In genomic region chr5:120136236-120136675, GRCm38 (mm10) we compare ENCODE assay signal across 12 mouse cellular contexts. TPM values are rescaled to one million over a fixed set of nuclear protein-coding genes. Genes with fewer than 3 reads are reported as not detected.
DNase-seq lines count a peak whose midpoint lies in the region; ATAC-seq lines count a peak whose summit lies in the region.
"Had no signal": no experiment of that assay in that cellular context is flagged by ENCODE, and none has a peak within 500 bp of the region (broad histone marks: within the 10 kb centered on the region; RNA-seq: fewer than 3 reads in every experiment).

No protein-coding gene starts in this region.

- peaks cover 45% of the 10 kb centered on the region for H3K4me1 ChIP-seq in heart, embryonic 13.5 days
- H3K4me1 ChIP-seq in liver, embryonic 12.5 days, result peaks cover 85% of the 10 kb centered on the region
- H3K4me1 ChIP-seq in neural tube, embryonic 13.5 days (replicated peaks), result peaks cover 9% of the 10 kb centered on the region
- H3K4me1 ChIP-seq: limb, embryonic 12.5 days had no signal

- H3K36me3 ChIP-seq in heart, embryonic 13.5 days, result peaks cover 49% of the 10 kb centered on the region
- H3K36me3 ChIP-seq in liver, embryonic 12.5 days, result peaks cover 63% of the 10 kb centered on the region
- H3K36me3 ChIP-seq in neural tube, embryonic 13.5 days, result peaks cover 34% of the 10 kb centered on the region

- H3K9ac ChIP-seq in heart, embryonic 13.5 days, result peak overlapping the region; percentile 8; the same call in 1 of the 2 replicates
- peak overlapping the region; percentile 73 for H3K9ac ChIP-seq in liver, embryonic 12.5 days
- H3K9ac ChIP-seq in neural tube, embryonic 13.5 days, result peak overlapping the region; percentile 27; the same call in 1 of the 2 replicates
- H3K9ac ChIP-seq: limb, embryonic 12.5 days had no signal

- H3K27ac ChIP-seq in heart, embryonic 13.5 days (replicated peaks), result peak overlapping the region; percentile 59
- peak overlapping the region; percentile 97 for H3K27ac ChIP-seq in liver, embryonic 12.5 days
- no peak overlapping the region for H3K27ac ChIP-seq in neural tube, embryonic 13.5 days (replicated peaks)
- H3K27ac ChIP-seq: limb, embryonic 12.5 days had no signal

- 14% methylated on average over 10 of the region's 10 CpGs for WGBS in heart, embryonic 13.5 days
- 11% methylated on average over 10 of the region's 10 CpGs for WGBS in liver, embryonic 12.5 days (ENCODE audit: insufficient replicate concordance)
- 18% methylated on average over 10 of the region's 10 CpGs for WGBS in neural tube, embryonic 13.5 days

- H3K9me3 ChIP-seq in heart, embryonic 13.5 days, result no peaks in the 10 kb centered on the region
- no peaks in the 10 kb centered on the region for H3K9me3 ChIP-seq in liver, embryonic 12.5 days (replicated peaks)
- no peaks in the 10 kb centered on the region for H3K9me3 ChIP-seq in neural tube, embryonic 13.5 days
- H3K9me3 ChIP-seq: limb, embryonic 12.5 days had no signal

- H3K4me3 ChIP-seq in heart, embryonic 13.5 days, result peak overlapping the region; percentile 4; the same call in 1 of the 2 replicates
- peak overlapping the region; percentile 44 for H3K4me3 ChIP-seq in liver, embryonic 12.5 days
- no peak overlapping the region for H3K4me3 ChIP-seq in neural tube, embryonic 13.5 days
- H3K4me3 ChIP-seq: limb, embryonic 12.5 days had no signal

- H3K27me3 ChIP-seq in heart, embryonic 13.5 days (replicated peaks), result no peaks in the 10 kb centered on the region
- H3K27me3 ChIP-seq in liver, embryonic 12.5 days (replicated peaks), result no peaks in the 10 kb centered on the region
- no peaks in the 10 kb centered on the region for H3K27me3 ChIP-seq in neural tube, embryonic 13.5 days
- H3K27me3 ChIP-seq: CH12.LX; limb, embryonic 12.5 days had no signal

- no peak for DNase-seq in heart, postnatal 36 days
- DNase-seq in adrenal gland, postnatal 4 days (ENCODE audit: low spot score in 2 of 2), result no peak
- no peak for DNase-seq in retina, embryonic 14.5 days (ENCODE audit: low spot score)
- no peak for DNase-seq in heart, postnatal 4 days
- DNase-seq: adrenal gland, postnatal 14 days; kidney, postnatal 4 days had no signal

- peak overlapping the region; percentile 45 for H3K4me2 ChIP-seq in heart, embryonic 13.5 days
- H3K4me2 ChIP-seq in liver, embryonic 12.5 days, result peak overlapping the region; percentile 82
- H3K4me2 ChIP-seq in neural tube, embryonic 13.5 days, result no peak overlapping the region
- H3K4me2 ChIP-seq: limb, embryonic 12.5 days had no signal

- intact Hi-C loops in heart, postnatal 36 days (cut with DNase I), result no loop called here

- ATAC-seq in heart, embryonic 13.5 days (ENCODE audit: extremely low read depth, insufficient number of reproducible peaks, low FRiP score, low TSS enrichment), result peak; percentile 52
- ATAC-seq in common myeloid progenitor, adult 5-6 weeks (replicated peaks; ENCODE audit: low read depth, poor library complexity, severe bottlenecking), result peak; percentile 64
- ATAC-seq in liver, embryonic 12.5 days, result peak; percentile 87
- ATAC-seq in neural tube, embryonic 13.5 days (ENCODE audit: low read depth), result peak; percentile 26; the same call in 1 of the 2 replicates

RNA-seq across cellular contexts. Expression of gene Rbm19, which starts 20.0 kb away (rescaled TPM):
- polyA plus RNA-seq in heart, embryonic 13.5 days (2015; fragmentation: Nextera tagmentation; extraction: Ambion mirVana), result 14.6 and 16.8 TPM in 2 replicates
- total RNA-seq in heart, postnatal 36 days (2021), result 10 to 100 TPM; 20.1 to 20.7 TPM
- 24.2 and 30.3 TPM in 2 replicates for total RNA-seq in common myeloid progenitor, adult 5-6 weeks (2017)
- 24.4 and 30.2 TPM in 2 replicates for polyA plus RNA-seq in liver, embryonic 12.5 days (2016; fragmentation: Nextera tagmentation; extraction: Ambion mirVana)
- 17.5 and 18.8 TPM in 2 replicates for polyA plus RNA-seq in neural tube, embryonic 13.5 days (2015; fragmentation: Nextera tagmentation; extraction: Ambion mirVana)
- 10 to 100 TPM; 27.4 to 27.5 TPM for total RNA-seq in adrenal gland, postnatal 4 days (2021)
- 10 to 100 TPM; 18.4 to 21.7 TPM for total RNA-seq in heart, postnatal 4 days (2021)

Comparison
In these comparisons a context has a peak if more than half of its experiments do, and no peak if none do; other contexts are left out.
1. ATAC-seq: peak in every context shown above with its lines; median percentile 87 in liver, embryonic 12.5 days; 64 in common myeloid progenitor, adult 5-6 weeks; 52 in heart, embryonic 13.5 days; 26 in neural tube, embryonic 13.5 days.
2. H3K9ac ChIP-seq: peak in every context shown above with its lines; median percentile 73 in liver, embryonic 12.5 days; 27 in neural tube, embryonic 13.5 days; 8 in heart, embryonic 13.5 days.